Mouse (Mus musculus) layer of hippocampus, postnatal 36 days (tissue): ENCODE measurements around the gene Ythdf1. TPM values are rescaled to one million over a fixed set of nuclear protein-coding genes. Genes with fewer than 3 reads are reported as not detected.

Experiments used
- DNase-seq, 2 experiments: peaks; one replicate each; pipeline ENCODE4 v3.0.0; 2022
- total RNA-seq, 2 experiments: library from RNA; stranded (reverse); gene quantifications; 2 replicates each; pipeline ENCODE4 v1.2.3; 2021

Gene Ythdf1
- total RNA-seq, 2 experiments from 2014 or later, result 52.3 to 52.4 TPM

DNA sequence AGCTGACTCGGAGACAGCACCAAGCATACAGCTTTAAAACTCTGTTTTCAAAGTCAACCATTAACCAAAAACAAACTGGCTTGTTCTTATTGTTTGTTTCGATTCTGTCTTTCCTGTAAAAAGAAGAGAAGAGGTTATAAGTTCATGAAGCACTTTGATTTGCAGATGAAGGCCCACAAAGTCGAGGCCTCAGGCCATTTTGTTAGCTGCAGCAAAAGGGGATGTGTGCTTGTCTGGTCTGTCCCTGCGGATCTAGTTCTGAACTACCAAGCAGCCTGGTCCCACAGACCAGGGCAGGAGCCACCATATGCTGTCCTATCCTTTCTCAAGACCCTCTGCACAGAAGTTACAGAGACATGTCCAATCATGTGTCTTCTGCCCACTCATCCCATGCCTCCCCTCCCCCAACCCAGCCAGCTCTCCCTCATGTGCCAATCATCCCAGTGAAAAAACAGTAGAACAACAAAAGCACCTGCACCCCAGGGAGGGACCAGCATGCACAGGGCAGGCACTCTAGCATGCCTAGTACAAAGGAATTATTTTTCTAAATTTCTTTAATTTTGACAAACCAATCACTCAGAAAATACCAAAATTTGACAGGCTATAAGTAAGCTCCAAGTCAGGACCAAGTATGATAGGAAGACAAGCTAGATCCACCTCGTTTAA lies 15.1 kb downstream of the Ythdf1 start:
- no peak for DNase-seq

DNA sequence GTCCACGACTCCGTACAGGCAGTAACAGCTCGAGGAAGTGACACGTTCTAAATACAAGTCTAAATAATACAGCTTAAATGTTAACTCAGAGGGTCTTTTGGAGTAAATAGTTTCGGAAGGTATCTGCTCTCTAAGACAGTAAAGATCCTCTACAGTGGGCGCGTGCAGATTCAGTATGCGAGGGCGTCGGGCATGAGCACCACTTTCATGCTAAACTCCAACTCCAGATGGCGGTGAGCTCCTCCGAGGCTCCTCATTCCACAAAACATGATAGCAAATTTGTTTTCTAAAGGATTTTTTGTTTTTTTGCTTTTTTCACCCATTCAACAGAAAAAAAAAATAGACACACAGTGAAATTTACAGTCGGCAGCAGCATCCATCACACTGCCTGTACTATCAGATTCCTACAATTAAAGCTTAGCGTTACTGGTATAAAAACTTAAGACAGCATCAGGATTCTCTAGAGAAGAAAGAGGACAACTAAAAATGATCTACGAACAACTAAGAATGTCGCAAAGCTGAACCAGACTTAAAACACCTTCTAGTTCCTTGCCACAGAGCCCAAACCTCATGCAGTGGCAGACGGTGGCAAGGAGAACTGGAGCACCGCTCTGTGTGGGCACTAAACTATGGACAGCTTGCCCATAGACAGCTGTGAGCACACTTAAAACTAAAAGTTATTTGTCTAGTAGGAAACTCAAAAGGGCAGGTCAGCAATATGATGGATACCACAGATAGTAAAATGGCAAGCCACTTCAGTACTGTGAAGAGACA lies 16.1 kb downstream of the Ythdf1 start:
- DNase-seq, result no peak

DNA sequence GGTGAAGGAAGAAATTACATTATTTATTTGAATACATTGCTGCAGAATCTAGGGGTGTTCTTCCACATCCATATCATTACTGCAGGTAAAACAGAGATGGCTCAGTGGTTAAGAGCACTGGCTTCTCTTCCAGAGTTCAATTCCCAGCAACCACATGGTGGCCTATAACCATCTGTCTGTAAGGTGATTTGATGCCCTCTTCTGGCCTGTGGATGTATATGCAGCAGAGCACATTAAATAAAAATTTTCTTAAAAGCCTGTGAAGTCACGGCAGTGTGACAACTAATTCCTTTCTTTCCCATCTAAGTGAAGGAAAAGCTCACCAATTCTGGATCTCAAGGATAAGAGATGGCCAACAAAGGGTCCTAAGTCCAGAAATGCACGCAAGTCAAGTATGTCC lies 18.7 kb downstream of the Ythdf1 start:
- DNase-seq, result no peak

DNA sequence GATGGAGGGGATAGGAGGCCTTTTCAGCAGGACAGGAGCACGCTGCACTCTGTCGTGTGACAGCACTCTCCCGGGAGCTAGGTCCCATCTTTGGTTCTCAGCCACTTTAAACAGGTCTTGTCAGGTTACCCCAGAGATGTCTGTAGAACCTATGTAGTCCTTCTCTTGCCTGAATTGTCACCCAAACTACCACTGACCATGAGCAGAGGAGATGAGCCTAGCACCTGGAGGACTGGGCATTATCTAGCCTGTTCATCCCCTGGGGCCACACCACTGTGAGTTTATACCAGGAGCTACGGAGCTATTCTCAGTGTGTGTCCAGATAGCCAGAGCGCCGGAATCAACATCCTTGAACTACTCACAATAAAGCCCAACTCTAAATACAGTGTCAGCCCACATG lies 22.9 kb downstream of the Ythdf1 start:
- DNase-seq, result peak in 1 of 2 experiments; percentile 21

DNA sequence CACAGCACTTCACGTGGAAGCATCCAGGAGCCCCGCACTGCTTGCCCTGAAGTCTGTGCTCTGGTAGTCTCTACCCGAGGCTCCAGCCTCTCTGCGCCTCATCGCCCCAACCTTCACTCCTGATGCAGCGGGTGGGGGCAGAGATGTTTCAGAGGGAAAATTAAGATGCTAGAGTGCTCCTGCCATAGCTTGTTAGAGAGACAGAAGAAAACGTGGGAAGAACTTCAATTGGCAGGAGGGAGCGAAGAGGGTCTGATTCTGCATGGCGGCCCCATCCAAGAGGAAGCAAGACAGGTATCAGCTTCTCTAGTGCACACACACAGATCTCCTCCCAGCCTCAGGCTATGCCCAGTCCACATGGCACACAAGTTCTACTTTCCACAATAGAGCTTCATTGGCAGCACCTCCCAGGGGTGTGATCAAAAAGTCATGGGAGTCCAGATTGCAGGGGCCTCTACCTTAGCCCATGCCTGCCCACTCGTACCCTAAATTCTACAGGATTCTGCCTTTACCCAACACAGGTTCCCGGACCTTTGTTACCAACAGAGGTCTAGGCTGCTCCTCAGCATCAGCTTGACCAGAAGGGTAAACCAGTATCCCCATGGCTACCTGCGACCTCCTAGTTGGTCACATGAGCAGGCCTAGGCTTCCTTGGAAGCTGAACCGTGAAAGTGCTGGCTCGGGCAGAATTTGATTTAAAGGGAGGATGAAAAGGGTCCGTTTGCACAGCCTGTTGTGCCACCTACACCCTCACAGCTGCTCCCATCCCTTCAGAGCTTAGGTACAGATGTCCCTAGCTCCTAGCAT lies 23.7 kb downstream of the Ythdf1 start:
- peak; percentile 34 to 39 for DNase-seq

DNA sequence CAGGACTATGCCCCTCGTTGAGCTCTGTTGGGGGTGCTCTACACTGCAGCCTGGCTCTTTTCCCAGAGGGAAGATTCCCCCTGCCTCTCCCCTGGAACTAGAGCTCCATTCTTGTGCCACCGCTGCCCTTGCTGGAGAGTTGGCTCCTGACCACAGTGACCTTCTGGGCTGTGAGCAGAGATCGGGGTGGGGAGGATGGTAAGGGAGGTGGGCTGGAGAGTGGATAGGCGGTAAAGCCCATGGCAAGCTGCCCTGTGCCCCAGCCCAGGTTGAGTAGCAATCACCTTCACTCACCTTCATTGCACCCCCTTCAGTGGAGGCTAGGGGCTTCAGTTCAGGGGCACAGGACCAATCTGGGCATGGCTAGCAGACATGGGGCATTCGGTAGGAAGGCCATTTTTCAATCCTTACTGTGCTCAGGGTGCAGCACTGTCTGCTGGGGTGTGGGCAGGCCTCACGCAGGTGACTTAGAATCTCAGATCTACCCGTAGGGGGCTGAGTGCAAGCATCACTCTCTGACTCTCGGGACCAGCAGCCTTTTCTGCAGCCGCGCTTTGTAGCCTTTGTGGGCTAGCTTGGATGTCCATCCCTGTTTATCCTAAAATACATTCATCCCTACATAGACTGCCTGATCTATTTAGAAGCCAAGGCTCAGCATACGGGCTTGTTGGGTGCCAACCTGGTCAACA lies 24.8 kb downstream of the Ythdf1 start:
- DNase-seq, result peak; percentile 25 to 28

DNA sequence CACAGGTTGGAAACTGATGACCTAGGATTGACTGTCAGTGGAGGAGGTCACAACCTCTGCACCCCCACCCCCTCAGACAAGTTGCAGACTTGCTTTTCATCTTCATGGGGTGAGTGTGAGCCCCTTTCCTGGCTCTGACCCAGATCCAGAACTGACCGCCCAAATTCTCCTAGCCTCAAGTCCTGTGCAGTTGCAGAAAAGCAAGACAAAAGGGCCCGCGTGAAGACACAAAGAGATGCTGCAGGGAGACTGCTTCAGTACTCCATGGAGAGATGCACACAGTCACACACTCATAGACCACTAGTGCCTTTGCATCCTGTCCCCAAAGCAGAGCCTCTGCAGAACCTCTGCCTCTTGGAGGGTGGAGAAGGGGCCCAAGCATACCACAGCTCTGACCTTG lies 25.4 kb downstream of the Ythdf1 start:
- DNase-seq, result peak in 1 of 2 experiments; percentile 21

DNA sequence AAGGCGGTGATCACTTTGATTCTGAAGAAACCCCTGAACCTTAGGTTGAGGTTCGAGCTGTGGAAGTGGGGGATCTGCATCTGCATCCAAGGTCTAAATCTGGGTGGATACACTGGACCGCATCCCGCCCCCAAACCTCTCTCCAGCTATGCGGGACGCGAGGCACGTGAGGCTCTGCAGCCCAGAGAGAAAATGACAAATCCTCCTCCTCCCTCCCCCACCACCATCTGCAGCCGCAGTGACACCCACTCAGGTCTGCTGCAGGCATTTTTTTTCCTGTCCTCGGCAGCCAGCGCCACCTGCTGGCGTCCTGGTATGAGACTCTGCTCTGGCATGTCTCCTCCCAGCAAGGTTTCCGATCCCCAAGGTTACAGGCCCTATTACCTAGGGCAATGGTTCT lies 26.0 kb downstream of the Ythdf1 start:
- peak; percentile 88 to 91 for DNase-seq

DNA sequence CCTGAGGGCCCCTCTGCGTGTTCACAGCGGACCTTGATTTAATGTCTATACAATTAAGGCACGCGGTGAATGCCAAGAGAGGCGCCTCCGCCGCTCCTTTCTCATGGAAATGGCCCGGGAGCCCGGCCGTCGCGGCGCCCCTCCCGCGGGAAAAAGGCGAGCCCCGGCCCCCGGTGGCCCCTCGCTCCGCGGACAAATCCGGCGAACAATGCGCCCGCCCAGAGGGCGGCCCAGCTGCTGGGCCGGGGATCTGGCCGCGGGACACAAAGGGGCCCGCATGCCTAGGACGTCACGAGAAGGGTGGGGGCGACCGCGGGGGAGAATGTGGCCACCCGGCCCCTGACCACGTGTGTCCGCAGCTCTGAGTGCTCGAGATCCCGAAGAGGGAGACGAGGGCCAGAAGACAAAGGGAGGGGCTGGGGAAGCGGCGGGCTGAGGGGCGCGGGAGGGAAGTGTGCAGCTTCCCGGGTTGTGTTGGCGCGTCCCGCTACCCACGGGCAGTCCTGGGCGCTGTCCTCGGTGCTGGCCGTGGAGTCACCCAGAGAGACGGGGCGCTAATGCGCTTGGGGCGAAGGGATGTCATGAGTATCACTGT lies 26.6 kb downstream of the Ythdf1 start:
- DNase-seq, result peak; percentile 42 to 54

DNA sequence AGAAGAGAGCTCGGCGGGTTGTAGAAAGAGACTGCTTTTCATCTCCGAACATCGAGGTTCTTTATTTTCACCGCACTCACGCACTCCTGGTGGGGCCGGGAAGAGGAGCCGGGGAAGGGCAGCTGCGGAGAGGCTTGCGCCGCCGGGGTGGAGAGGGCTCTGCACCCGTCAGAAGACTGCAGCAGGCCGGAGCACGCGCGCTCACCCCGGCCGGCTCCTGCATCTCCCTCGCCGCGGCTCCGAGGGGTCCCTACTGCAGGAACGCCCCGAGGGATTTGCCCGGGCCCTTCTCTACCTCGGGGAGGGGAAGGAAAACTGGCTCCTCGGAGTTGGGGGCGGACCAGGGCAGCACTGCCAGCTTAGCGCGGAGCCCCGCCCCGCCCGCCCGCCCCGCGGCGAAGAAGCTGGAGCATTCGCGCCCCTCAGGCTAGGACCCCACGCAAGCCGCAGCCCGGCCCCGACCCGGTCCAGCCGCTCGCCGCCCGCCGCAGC lies 27.2 kb downstream of the Ythdf1 start:
- DNase-seq, result peak; percentile 55 to 60

DNA sequence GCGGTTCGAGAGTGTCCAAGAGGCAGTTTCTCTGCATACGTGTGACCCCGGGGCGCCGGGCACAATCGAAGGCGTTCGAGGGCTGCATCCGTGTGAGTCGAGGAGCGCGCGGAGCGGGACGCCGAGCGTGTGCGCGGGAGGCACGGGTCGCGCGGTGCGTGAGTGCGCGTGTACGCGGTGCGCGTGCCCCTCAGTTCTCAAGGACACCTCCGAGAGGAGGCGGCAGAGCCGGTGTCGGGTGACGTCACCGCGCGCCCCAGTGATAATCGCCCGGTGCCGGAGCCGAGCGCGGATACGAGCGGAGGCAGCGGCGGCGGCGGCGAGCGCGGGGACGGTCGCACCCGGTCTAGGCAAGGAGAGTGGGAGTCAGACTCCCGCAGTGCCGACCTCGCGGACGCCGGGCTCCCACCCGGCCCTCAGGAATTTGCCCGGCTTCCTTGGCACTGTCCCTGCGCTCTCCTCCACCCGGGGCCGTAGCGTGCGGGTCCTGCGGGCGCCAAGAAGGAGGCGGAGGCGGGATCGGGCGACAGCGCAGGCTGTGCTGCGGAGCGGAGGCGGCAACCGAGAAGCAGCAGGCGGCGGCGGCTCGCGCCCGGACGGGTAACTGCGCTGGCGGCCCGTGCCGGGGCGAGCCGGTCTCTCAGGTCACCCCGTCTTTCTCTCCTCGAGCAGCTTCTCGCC lies 27.8 kb downstream of the Ythdf1 start:
- DNase-seq, result peak; percentile 89 to 90

DNA sequence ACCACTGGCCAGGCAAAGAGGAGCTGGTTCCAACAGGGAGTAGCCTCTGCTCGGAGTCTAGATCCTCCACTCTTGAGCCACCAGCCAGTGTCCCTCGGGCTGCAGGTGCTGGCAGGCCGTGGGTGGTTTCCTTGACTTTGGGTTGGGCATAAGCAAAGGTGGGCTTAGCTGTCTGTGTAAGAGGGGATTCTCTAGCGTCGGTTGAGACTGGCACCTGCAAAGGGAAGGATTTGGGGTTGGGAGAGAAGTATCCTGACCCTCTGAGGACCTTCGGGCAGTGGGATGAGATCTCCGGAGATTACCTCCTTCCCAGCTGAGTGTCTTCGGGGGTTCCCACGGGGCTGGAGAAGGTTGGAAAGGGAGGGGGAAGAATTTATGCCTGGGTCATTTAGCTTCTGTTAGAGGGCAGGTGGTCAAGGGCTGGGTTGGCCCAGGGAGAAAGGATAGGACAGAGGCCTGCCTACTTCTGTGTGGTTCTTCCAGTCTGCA lies 28.9 kb downstream of the Ythdf1 start:
- no peak for DNase-seq

DNA sequence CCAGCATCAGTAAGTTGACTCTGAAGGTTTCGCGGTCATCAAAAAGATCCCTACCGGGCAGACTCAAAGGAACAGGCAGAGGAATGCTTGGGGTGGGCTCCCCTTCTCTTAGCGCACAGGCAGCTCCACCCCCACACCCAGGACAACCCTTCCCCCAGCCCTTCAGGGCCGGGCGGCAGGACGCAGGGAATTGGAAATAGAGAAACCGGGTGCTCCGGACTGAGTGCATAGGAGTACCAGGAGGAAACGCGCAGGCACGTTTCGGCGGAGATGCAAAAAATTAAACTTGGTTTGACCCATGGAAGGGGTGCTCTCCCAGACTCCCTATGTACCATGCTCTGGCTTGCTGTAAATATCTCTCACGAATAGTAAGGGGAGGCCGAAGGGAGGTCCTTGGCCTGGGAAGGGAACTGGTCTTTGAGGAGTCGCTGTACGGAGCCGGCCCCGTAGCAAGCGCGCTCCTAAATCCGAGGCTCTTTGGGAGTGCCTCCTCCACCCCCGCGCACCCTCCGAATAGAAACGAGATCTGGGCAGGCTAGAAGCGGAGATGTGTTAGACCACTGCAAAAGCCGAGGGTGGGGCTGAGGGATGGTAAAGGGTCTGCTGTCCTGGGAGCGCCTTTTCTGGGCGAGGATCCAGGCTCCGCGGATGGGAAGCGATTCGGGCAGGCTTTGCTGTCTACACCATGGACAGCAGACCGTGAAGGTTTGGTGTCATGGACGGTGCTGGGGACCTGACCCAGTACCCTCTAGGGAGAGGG lies 29.5 kb downstream of the Ythdf1 start:
- DNase-seq, result peak; percentile 67 to 68

DNA sequence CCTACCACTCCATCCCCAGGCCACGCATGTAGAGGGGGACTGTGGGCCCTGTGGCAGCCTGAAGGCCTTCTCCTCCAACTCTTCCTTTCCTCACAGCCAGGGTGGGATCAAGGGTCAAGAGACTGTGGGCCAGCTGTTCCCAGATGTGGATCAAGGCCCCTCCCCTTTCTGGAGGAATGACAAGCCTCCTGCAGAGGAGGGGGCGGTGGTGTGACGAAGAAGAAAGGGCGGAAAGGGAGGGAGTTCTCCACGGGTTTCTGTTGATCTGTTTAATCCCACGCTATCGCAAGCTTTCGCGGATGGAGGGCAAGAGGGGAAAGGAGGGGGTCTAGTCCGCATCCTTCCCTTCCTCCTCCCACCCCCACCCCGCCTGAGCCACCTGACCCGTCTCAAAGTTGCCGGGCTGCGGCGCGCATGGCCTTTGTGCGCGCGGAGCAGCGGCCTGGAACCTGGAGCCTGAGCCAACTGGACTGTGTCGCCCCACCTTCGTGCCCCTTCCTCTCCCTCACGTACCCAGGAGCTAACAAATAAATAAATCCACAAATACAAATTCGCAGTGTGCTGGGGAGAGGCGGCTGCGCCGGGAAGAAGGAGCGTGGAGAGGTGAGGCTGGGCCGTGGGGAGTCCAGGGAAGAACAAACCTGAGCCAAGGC lies 30.2 kb downstream of the Ythdf1 start:
- peak in 1 of 2 experiments; percentile 26 for DNase-seq

DNA sequence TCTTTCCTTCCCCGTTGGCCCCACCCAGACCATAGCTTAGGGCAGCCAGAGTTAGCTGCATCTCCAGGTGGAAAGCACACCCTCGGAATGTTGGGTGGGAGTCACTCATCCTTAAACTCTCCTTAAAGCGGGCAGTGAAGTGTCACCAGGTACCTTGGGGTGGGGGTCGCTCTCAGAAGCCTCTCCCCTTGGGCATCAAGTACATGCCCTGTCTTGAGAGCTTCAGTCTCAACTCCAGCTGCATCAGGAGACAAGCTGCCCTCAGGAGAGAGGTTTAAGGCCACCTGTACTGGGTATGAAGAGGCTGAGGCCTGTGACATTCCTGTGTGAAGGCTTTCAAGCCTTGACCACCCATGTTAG lies 30.8 kb downstream of the Ythdf1 start:
- no peak for DNase-seq

DNA sequence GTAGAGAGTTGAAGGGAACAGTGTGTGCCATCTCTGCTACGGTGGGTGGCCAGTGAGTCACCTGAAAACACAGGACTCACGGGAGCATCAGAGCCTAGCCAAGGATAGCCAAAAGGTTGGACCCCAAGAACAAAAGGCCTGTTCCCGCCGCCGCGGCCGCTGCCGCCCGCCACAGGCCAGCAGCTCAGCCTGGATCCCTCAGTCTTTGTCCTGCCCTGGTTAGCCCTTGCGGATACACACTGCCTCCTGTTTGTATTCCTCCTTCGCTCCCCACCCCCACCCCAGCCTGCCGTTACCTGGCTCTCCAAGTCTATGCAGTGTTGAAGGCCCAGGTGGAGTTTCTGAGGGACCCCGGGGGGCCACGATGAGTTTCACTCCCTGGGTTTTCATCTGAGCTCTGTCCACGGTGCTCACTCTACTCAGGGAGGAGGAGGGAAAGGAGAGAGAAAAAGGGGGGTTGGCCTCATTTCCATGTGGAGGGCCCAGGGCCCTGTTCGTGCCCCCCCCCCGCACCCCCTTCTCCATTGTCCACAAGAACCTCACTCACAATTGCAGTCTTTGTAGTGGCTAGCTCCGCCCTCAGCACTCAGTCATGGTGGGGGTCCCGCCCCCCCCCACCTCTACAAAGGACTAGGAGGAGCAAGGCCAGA lies 31.4 kb downstream of the Ythdf1 start:
- no peak for DNase-seq

DNA sequence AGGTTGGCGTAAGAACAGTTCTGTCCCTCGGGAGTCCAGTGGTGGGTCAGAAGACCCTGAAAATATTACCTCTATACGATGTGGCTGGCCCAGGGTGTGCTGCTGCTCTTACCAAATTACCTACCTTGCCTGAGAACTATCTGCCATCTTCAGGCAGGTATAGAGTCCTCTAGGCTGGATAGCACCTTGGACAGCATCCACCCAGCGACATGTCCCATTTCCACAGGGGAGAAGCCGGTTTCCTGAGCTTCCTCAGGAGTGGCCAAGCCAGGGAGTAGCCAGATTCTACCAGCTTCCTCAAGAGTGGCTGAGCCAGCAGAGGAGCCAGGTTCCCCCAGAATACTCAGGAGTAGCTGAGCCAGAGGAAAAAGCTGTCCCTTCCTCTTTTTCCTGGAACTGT lies 35.5 kb downstream of the Ythdf1 start:
- no peak for DNase-seq

DNA sequence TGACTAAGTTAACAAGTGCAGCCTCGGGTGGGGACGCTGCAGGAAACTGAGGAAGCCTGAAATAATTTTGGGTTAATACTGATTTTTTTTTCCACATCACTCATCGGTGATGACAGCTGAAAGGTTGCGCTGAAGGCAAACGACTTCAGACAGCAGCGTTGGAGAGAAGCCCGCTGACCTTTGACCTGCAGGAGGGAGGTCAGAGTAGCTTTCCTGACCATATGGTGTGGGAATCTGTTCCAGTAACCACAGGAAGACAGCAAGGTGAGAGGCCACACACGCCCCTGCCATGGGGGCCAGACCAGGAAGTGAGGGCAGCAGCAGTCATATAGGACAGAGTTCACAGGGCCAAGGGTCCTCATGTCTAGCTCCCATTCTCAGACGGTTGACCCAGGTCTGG lies 39.5 kb downstream of the Ythdf1 start:
- DNase-seq, result no peak

DNA sequence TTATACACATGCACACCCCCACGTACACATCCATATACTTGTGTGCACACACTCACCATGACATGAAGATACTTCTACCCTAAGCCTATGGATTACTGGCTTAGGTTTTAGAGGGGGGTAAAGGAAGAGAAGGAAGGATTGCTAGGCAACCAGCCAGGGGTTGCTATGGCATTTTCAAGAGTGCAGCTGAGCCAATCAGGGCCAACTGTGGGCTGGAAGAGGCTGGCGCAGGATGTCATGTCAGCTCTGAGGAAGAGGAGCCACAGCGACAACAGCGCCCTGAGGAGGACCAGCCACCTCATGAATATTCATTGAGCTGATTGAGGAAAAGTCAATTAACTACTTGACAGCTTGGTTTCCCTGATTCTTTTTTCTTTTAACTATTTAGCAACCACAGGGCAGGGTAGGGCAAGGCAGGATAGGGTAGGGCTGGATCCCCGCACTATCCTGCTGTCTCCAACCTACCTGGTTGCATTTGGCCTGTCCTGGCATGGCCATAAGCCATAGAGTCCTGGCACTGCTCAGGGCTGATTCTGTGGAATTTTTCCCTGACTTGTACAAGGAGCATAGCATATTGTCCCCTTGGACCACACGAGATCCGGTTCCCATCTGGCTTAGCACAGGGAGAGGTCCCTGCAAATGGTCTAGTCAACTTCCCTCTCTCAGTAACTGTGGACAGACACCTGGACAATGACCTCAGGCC lies 41.2 kb downstream of the Ythdf1 start:
- peak; percentile 51 to 65 for DNase-seq
